Mouse (Mus musculus) heart, postnatal 0 days (tissue): ENCODE data around the gene Txlng. TPM values are rescaled to one million over a fixed set of nuclear protein-coding genes. Genes with fewer than 3 reads are reported as not detected.
"Not testable (repeated sequence)": the region's sequence is repeated elsewhere in the genome, so short reads cannot be mapped to it uniquely, and the experiment has no call there.

Experiments
- ATAC-seq: fragments of 200-750 bp; cut with Nextera tagmentation; 2 replicates; pipeline ENCODE4 v1.8.0; 2017; ENCODE audit warnings: low read depth, moderate number of reproducible peaks, moderate library complexity; ENCODE audit not compliant: insufficient read depth
- DNase-seq: peaks from one replicate; pipeline ENCODE4 v3.0.0-alpha.2; 2016; ENCODE audit warnings: low spot score
- H3K27ac ChIP-seq: fragments of 300-500 bp; sonication (generic); 2 replicates; pipeline ENCODE4 v1.5.1; 2014; ENCODE audit warnings: low read depth, mild to moderate bottlenecking
- H3K27me3 ChIP-seq: fragments of 300-500 bp; sonication (generic); 2 replicates; pipeline ENCODE4 v1.6.1; 2014; ENCODE audit warnings: low read length, mixed read lengths; ENCODE audit not compliant: control insufficient read depth, insufficient read depth
- H3K36me3 ChIP-seq: fragments of 300-500 bp; sonication (generic); replicated peaks from 2 replicates; pipeline ENCODE4 v1.6.1; 2014; ENCODE audit warnings: low read length, mixed read lengths; ENCODE audit not compliant: control insufficient read depth, insufficient read depth
- H3K4me1 ChIP-seq: fragments of 300-500 bp; sonication (generic); 2 replicates; pipeline ENCODE4 v1.6.1; 2014; ENCODE audit warnings: antibody characterized with exemption; ENCODE audit not compliant: control insufficient read depth, insufficient read depth
- H3K4me2 ChIP-seq: fragments of 300-500 bp; sonication (generic); 2 replicates; pipeline ENCODE4 v1.6.1; 2014; ENCODE audit warnings: low read depth, mild to moderate bottlenecking, low read length, moderate library complexity
- H3K4me3 ChIP-seq: fragments of 300-500 bp; sonication (generic); 2 replicates; pipeline ENCODE4 v1.5.1; 2014; ENCODE audit warnings: low read depth, low read length
- H3K9ac ChIP-seq: fragments of 300-500 bp; sonication (generic); replicated peaks from 2 replicates; pipeline ENCODE4 v1.6.1; 2014; ENCODE audit warnings: low read depth, low read length, mixed read lengths
- H3K9me3 ChIP-seq: fragments of 300-500 bp; sonication (generic); replicated peaks from 2 replicates; pipeline ENCODE4 v1.6.1; 2016; ENCODE audit warnings: low read length; ENCODE audit not compliant: control insufficient read depth
- CTCF ChIP-seq: IDR thresholded peaks from 2 replicates; pipeline ENCODE4 v1.5.1; 2016; ENCODE audit warnings: antibody characterized with exemption, control low read depth, low read depth
- EP300 ChIP-seq: IDR thresholded peaks from 2 replicates; pipeline ENCODE4 v1.6.1; 2016; ENCODE audit warnings: antibody characterized with exemption, low read depth
- WGBS: fragments of 180-500 bp; shearing (Covaris S2); extraction: QIAGEN DNeasy Blood & Tissue Kit; methylation state at CpG from one replicate; pipeline ENCODE4 v1.1.7; 2014; 5-methylcytosine and 5-hydroxymethylcytosine counted together
- polyA plus RNA-seq: library from polyadenylated mRNA; unstranded; fragments of >200 nt; fragmentation: Nextera tagmentation; extraction: Ambion mirVana; gene quantifications from 2 replicates; pipeline ENCODE4 v1.2.1, GENCODE M21; 2015
- total RNA-seq: library from RNA; depleted of rRNA; stranded (reverse); fragments of >200 nt; gene quantifications from 2 replicates; pipeline ENCODE4 v1.2.3, GENCODE M21; 2014; ENCODE audit warnings: low replicate concordance

Txlng gene
- total and polyA plus RNA-seq, 2 experiments from 2014 or later = 7.2 to 8.0 TPM

- H3K27ac ChIP-seq = no peak overlapping the region
- no peak for ATAC-seq
- no peak overlapping the region for H3K9ac ChIP-seq
- TF ChIP-seq CTCF (no peak), EP300 (no peak)
- no peaks in the 10 kb centered on the region for H3K36me3 ChIP-seq
- H3K27me3 ChIP-seq = no peaks in the 10 kb centered on the region
- H3K4me3 ChIP-seq = no peak overlapping the region
- DNase-seq = no peak
- no peak overlapping the region for H3K4me2 ChIP-seq
- H3K9me3 ChIP-seq = no peaks in the 10 kb centered on the region
- 82% methylated on average over 1 of the region's 1 CpGs for WGBS
- no peaks in the 10 kb centered on the region for H3K4me1 ChIP-seq
These were observed 19.4 kb upstream of the Txlng start for GRCm38 (mm10) chrX:162848682-162849081.

- 87% methylated on average over 3 of the region's 3 CpGs for WGBS
- Histone ChIP-seq H3K27me3 (no peaks in the 10 kb centered on the region), H3K9ac (no peak overlapping the region), H3K27ac (no peak overlapping the region), H3K9me3 (no peaks in the 10 kb centered on the region), H3K4me2 (no peak overlapping the region), H3K36me3 (no peaks in the 10 kb centered on the region), H3K4me3 (no peak overlapping the region), H3K4me1 (no peaks in the 10 kb centered on the region)
- TF ChIP-seq CTCF = no peak
- no peak for TF ChIP-seq EP300
- ATAC-seq (no peak), DNase-seq (no peak)
These were observed 16.3 kb upstream of the Txlng start for GRCm38 (mm10) chrX:162845531-162845930.

GRCm38 (mm10) chrX:162844447-162845100 is 15.3 kb upstream of the Txlng start:
- Histone ChIP-seq H3K9ac (no peak overlapping the region), H3K4me2 (no peak overlapping the region), H3K4me3 (no peak overlapping the region), H3K9me3 (no peaks in the 10 kb centered on the region), H3K36me3 (no peaks in the 10 kb centered on the region), H3K4me1 (no peaks in the 10 kb centered on the region), H3K27ac (no peak overlapping the region), H3K27me3 (no peaks in the 10 kb centered on the region)
- 56% methylated on average over 8 of the region's 8 CpGs for WGBS
- TF ChIP-seq EP300 (no peak), CTCF (no peak)
- ATAC-seq (no peak), DNase-seq (no peak)

GRCm38 (mm10) chrX:162832101-162832500 is 2.8 kb upstream of the Txlng start:
- ATAC-seq = no peak
- no peak overlapping the region for H3K27ac ChIP-seq
- DNase-seq = no peak
- no peak overlapping the region for H3K9ac ChIP-seq
- H3K27me3 ChIP-seq = no peaks in the 10 kb centered on the region
- H3K4me3 ChIP-seq = no peak overlapping the region
- WGBS = 52% methylated on average over 3 of the region's 3 CpGs
- no peak for TF ChIP-seq EP300
- TF ChIP-seq CTCF = no peak
- H3K36me3 ChIP-seq = no peaks in the 10 kb centered on the region
- H3K9me3 ChIP-seq = no peaks in the 10 kb centered on the region
- no peaks in the 10 kb centered on the region for H3K4me1 ChIP-seq
- no peak overlapping the region for H3K4me2 ChIP-seq

GRCm38 (mm10) chrX:162831542-162831941 is 2.3 kb upstream of the Txlng start:
- 36% methylated on average over 1 of the region's 1 CpGs for WGBS
- H3K9ac ChIP-seq = no peak overlapping the region
- no peak for DNase-seq
- H3K27ac ChIP-seq = no peak overlapping the region
- no peak for ATAC-seq
- no peak overlapping the region for H3K4me2 ChIP-seq
- H3K9me3 ChIP-seq = no peaks in the 10 kb centered on the region
- no peak overlapping the region for H3K4me3 ChIP-seq
- no peak for TF ChIP-seq CTCF
- TF ChIP-seq EP300 = no peak
- no peaks in the 10 kb centered on the region for H3K27me3 ChIP-seq
- no peaks in the 10 kb centered on the region for H3K4me1 ChIP-seq
- H3K36me3 ChIP-seq = no peaks in the 10 kb centered on the region

- Histone ChIP-seq H3K27me3 (no peaks in the 10 kb centered on the region), H3K4me3 (no peak overlapping the region), H3K27ac (no peak overlapping the region), H3K9ac (no peak overlapping the region), H3K4me2 (no peak overlapping the region), H3K4me1 (no peaks in the 10 kb centered on the region), H3K36me3 (no peaks in the 10 kb centered on the region), H3K9me3 (no peaks in the 10 kb centered on the region)
- WGBS = 42% methylated on average over 1 of the region's 1 CpGs
- DNase-seq (no peak), ATAC-seq (no peak)
- TF ChIP-seq CTCF (no peak), EP300 (no peak)
These were observed 1.8 kb upstream of the Txlng start for GRCm38 (mm10) chrX:162831036-162831435.

GRCm38 (mm10) chrX:162830313-162830712 is 1.1 kb upstream of the Txlng start:
- not testable (repeated sequence) for H3K27ac ChIP-seq, H3K36me3 ChIP-seq, H3K9me3 ChIP-seq, H3K9ac ChIP-seq, H3K4me3 ChIP-seq, H3K4me2 ChIP-seq, H3K4me1 ChIP-seq, DNase-seq, ATAC-seq, H3K27me3 ChIP-seq
- WGBS = 55% methylated on average over 2 of the region's 2 CpGs
